Mouse (Mus musculus) testis, adult 2 months (tissue): ENCODE measurements at regions not wholly inside any gene's neighbourhood (a gene's known extent, or its start where the extent isn't known, plus 50 kb on each side); places are given as distances from the start of the nearest gene placed in this dataset.

ENCODE experiments used
- CTCF ChIP-seq: fragments of 200-500 bp; IDR thresholded peaks from 2 replicates; pipeline ENCODE4 v1.5.1; 2012; ENCODE audit warnings: low read depth, mild to moderate bottlenecking, inconsistent platforms, low read length, moderate library complexity; ENCODE audit not compliant: control insufficient read depth, insufficient read depth, insufficient replicate concordance
- POLR2A ChIP-seq: fragments of 200-500 bp; IDR thresholded peaks from 2 replicates; pipeline ENCODE4 v1.6.1; 2012; ENCODE audit warnings: low read depth, mild to moderate bottlenecking, inconsistent platforms, low read length, moderate library complexity; ENCODE audit not compliant: control insufficient read depth

- no peak for TF ChIP-seq CTCF
- no peak for TF ChIP-seq POLR2A
These were observed 134.9 kb upstream of the Tbl1xr1 start for GRCm38 (mm10) chr3:21941596-21941995.
